Mouse (Mus musculus) kidney, embryonic 14.5 days (tissue): Measurements from ENCODE around the gene Scap. TPM values are rescaled to one million over a fixed set of nuclear protein-coding genes. Genes with fewer than 3 reads are reported as not detected.
A peak's percentile ranks its signal among the peaks of the same experiment; 100 is the strongest.
"Not testable (repeated sequence)": the region's sequence is repeated elsewhere in the genome, so short reads cannot be mapped to it uniquely, and the experiment has no call there.

ENCODE experiments used
- ATAC-seq: fragments of 200-750 bp; cut with Nextera tagmentation; 2 replicates; pipeline ENCODE4 v1.8.0; 2017; ENCODE audit warnings: moderate number of reproducible peaks, mild to moderate bottlenecking, moderate TSS enrichment, moderate library complexity; ENCODE audit not compliant: low FRiP score, low TSS enrichment
- H3K27ac ChIP-seq: fragments of 300-500 bp; sonication (generic); 2 replicates; pipeline ENCODE4 v1.5.1; 2014; ENCODE audit warnings: low read depth, mild to moderate bottlenecking, low read length, moderate library complexity, mixed read lengths
- H3K27me3 ChIP-seq: fragments of 300-500 bp; sonication (generic); 2 replicates; pipeline ENCODE4 v1.6.1; 2014; ENCODE audit warnings: mild to moderate bottlenecking, low read length; ENCODE audit not compliant: control insufficient read depth, insufficient read depth
- H3K36me3 ChIP-seq: fragments of 300-500 bp; sonication (generic); 2 replicates; pipeline ENCODE4 v1.6.1; 2014; ENCODE audit warnings: low read length, mixed read lengths; ENCODE audit not compliant: control insufficient read depth, insufficient read depth
- H3K4me1 ChIP-seq: fragments of 300-500 bp; sonication (generic); 2 replicates; pipeline ENCODE4 v1.6.1; 2014; ENCODE audit warnings: low read length, mixed read lengths; ENCODE audit not compliant: control insufficient read depth, insufficient read depth
- H3K4me2 ChIP-seq: fragments of 300-500 bp; sonication (generic); replicated peaks from 2 replicates; pipeline ENCODE4 v1.6.1; 2014; ENCODE audit warnings: low read depth, mild to moderate bottlenecking, low read length
- H3K4me3 ChIP-seq: fragments of 300-500 bp; sonication (generic); 2 replicates; pipeline ENCODE4 v1.5.1; 2014; ENCODE audit warnings: mild to moderate bottlenecking, low read length
- H3K9ac ChIP-seq: fragments of 300-500 bp; sonication (generic); 2 replicates; pipeline ENCODE4 v1.6.1; 2014; ENCODE audit warnings: low read depth, mild to moderate bottlenecking, low read length, moderate library complexity
- H3K9me3 ChIP-seq: fragments of 300-500 bp; sonication (generic); 2 replicates; pipeline ENCODE4 v1.6.1; 2016; ENCODE audit warnings: low read length; ENCODE audit not compliant: control insufficient read depth
- WGBS: fragments of 180-500 bp; shearing (Covaris S2); extraction: QIAGEN DNeasy Blood & Tissue Kit; methylation state at CpG from one replicate; pipeline ENCODE4 v1.1.7; 2014; 5-methylcytosine and 5-hydroxymethylcytosine counted together
- polyA plus RNA-seq: library from polyadenylated mRNA; unstranded; fragments of >200 nt; fragmentation: Nextera tagmentation; extraction: Ambion mirVana; gene quantifications from 2 replicates; pipeline ENCODE4 v1.2.1, GENCODE M21; 2014

The Scap gene
- polyA plus RNA-seq, 1 experiment from 2014 or later = 37.5 TPM

- Histone ChIP-seq H3K4me2 (no peak overlapping the region), H3K4me1 (no peaks in the 10 kb centered on the region), H3K4me3 (no peak overlapping the region), H3K9ac (no peak overlapping the region), H3K9me3 (no peaks in the 10 kb centered on the region), H3K36me3 (peaks cover 18% of the 10 kb centered on the region; the same call in 1 of the 2 replicates), H3K27ac (no peak overlapping the region), H3K27me3 (no peaks in the 10 kb centered on the region)
- ATAC-seq = no peak
- WGBS = 81% methylated on average over 10 of the region's 10 CpGs
Measured at GRCm38 (mm10) chr9:110362337-110362736, 29.2 kb downstream of the Scap start.

- H3K4me3 ChIP-seq = no peak overlapping the region
- H3K36me3 ChIP-seq = peaks cover 25% of the 10 kb centered on the region; the same call in 1 of the 2 replicates
- WGBS = 86% methylated on average over 5 of the region's 5 CpGs
- ATAC-seq = no peak
- H3K27ac ChIP-seq = no peak overlapping the region
- H3K4me2 ChIP-seq = no peak overlapping the region
- H3K27me3 ChIP-seq = no peaks in the 10 kb centered on the region
- H3K4me1 ChIP-seq = no peaks in the 10 kb centered on the region
- H3K9me3 ChIP-seq = no peaks in the 10 kb centered on the region
- no peak overlapping the region for H3K9ac ChIP-seq
Measured at GRCm38 (mm10) chr9:110366746-110367145, 33.7 kb downstream of the Scap start.

GRCm38 (mm10) chr9:110369860-110370259 is 36.8 kb downstream of the Scap start:
- H3K9ac ChIP-seq = no peak overlapping the region
- no peaks in the 10 kb centered on the region for H3K9me3 ChIP-seq
- peaks cover 29% of the 10 kb centered on the region for H3K36me3 ChIP-seq
- H3K4me1 ChIP-seq = no peaks in the 10 kb centered on the region
- no peak for ATAC-seq
- WGBS = 92% methylated on average over 3 of the region's 3 CpGs
- no peak overlapping the region for H3K4me2 ChIP-seq
- H3K27me3 ChIP-seq = no peaks in the 10 kb centered on the region
- H3K27ac ChIP-seq = no peak overlapping the region
- H3K4me3 ChIP-seq = no peak overlapping the region

GRCm38 (mm10) chr9:110373871-110374270 is 40.8 kb downstream of the Scap start:
- H3K27ac ChIP-seq = no peak overlapping the region
- no peaks in the 10 kb centered on the region for H3K27me3 ChIP-seq
- no peak overlapping the region for H3K4me3 ChIP-seq
- WGBS = 95% methylated on average over 13 of the region's 13 CpGs
- H3K9ac ChIP-seq = no peak overlapping the region
- peaks cover 47% of the 10 kb centered on the region for H3K36me3 ChIP-seq
- H3K9me3 ChIP-seq = no peaks in the 10 kb centered on the region
- no peak overlapping the region for H3K4me2 ChIP-seq
- ATAC-seq = no peak
- H3K4me1 ChIP-seq = no peaks in the 10 kb centered on the region

GRCm38 (mm10) chr9:110375668-110376067 is 42.6 kb downstream of the Scap start:
- ATAC-seq = no peak
- 95% methylated on average over 3 of the region's 3 CpGs for WGBS
- Histone ChIP-seq H3K27me3 (no peaks in the 10 kb centered on the region), H3K9ac (no peak overlapping the region), H3K27ac (no peak overlapping the region), H3K36me3 (peaks cover 51% of the 10 kb centered on the region), H3K4me3 (no peak overlapping the region), H3K9me3 (no peaks in the 10 kb centered on the region), H3K4me2 (no peak overlapping the region), H3K4me1 (no peaks in the 10 kb centered on the region)

GRCm38 (mm10) chr9:110377655-110378054 is 44.6 kb downstream of the Scap start:
- ATAC-seq, H3K4me2 ChIP-seq, H3K27ac ChIP-seq, H3K9me3 ChIP-seq, H3K4me3 ChIP-seq, H3K27me3 ChIP-seq, H3K9ac ChIP-seq, H3K4me1 ChIP-seq: not testable (repeated sequence)
- WGBS = 84% methylated on average over 15 of the region's 15 CpGs
- H3K36me3 ChIP-seq = peaks cover 54% of the 10 kb centered on the region

- Histone ChIP-seq H3K9me3 (no peaks in the 10 kb centered on the region), H3K9ac (no peak overlapping the region), H3K4me2 (no peak overlapping the region), H3K4me1 (no peaks in the 10 kb centered on the region), H3K4me3 (no peak overlapping the region), H3K27me3 (no peaks in the 10 kb centered on the region), H3K36me3 (peaks cover 51% of the 10 kb centered on the region), H3K27ac (no peak overlapping the region)
- 95% methylated on average over 8 of the region's 8 CpGs for WGBS
- ATAC-seq = no peak
Measured at GRCm38 (mm10) chr9:110379361-110379760, 46.3 kb downstream of the Scap start.

GRCm38 (mm10) chr9:110380662-110381061 is 47.6 kb downstream of the Scap start:
- WGBS = 45% methylated on average over 21 of the region's 21 CpGs
- Histone ChIP-seq H3K36me3 (peaks cover 64% of the 10 kb centered on the region), H3K27ac (no peak overlapping the region), H3K9ac (no peak overlapping the region), H3K9me3 (no peaks in the 10 kb centered on the region), H3K4me3 (no peak overlapping the region), H3K4me2 (peak overlapping the region; percentile 8; the same call in 1 of the 2 replicates), H3K4me1 (no peaks in the 10 kb centered on the region), H3K27me3 (no peaks in the 10 kb centered on the region)
- ATAC-seq = peak; percentile 53; the same call in 1 of the 2 replicates

GRCm38 (mm10) chr9:110381292-110381691 is 48.2 kb downstream of the Scap start:
- 80% methylated on average over 12 of the region's 12 CpGs for WGBS
- no peaks in the 10 kb centered on the region for H3K9me3 ChIP-seq
- no peak overlapping the region for H3K9ac ChIP-seq
- H3K27me3 ChIP-seq = no peaks in the 10 kb centered on the region
- H3K4me1 ChIP-seq = no peaks in the 10 kb centered on the region
- no peak overlapping the region for H3K4me2 ChIP-seq
- peak; percentile 10; the same call in 1 of the 2 replicates for ATAC-seq
- H3K4me3 ChIP-seq = no peak overlapping the region
- no peak overlapping the region for H3K27ac ChIP-seq
- H3K36me3 ChIP-seq = peaks cover 65% of the 10 kb centered on the region
